Mouse (Mus musculus) CD4-positive, CD25-positive, alpha-beta regulatory T cell, adult 4 months (primary cell): ENCODE results near the gene Miox. TPM values are rescaled to one million over a fixed set of nuclear protein-coding genes. Genes with fewer than 3 reads are reported as not detected.

Source experiments
- ATAC-seq: one replicate; pipeline ENCODE4 v1.8.0; 2017
- polyA plus RNA-seq, 2 experiments: library from polyadenylated mRNA; unstranded; fragments of 100-300 nt; shearing (Covaris generic); gene quantifications; one replicate each; pipeline ENCODE4 v1.2.1; 2017

The Miox gene
- polyA plus RNA-seq: not detected

GRCm38 (mm10) chr15:89334271-89334670 is at the start of gene Miox:
Miox (plus strand) TSS chr15:89334398.
- no peak for ATAC-seq

DNA sequence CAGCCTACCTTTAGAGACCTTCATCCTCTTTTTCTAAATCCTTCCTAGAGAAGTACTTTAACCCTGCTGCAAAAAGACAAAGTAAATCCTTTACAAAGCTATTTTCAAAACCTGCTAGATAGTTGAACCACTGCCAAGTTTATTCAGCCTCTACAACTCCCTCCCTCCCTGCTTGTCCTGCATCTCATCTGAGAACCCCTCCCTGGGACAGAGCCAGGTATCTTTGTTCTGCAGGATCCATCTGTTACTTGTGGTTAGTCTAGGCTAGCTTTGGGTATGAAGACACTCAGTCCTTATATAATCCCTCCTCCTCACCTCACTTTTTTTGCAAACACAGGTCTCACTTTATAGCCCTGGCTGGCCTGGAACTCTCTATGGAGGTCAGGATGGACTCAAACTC is 49.2 kb upstream of the Miox start:
- ATAC-seq: no peak

DNA sequence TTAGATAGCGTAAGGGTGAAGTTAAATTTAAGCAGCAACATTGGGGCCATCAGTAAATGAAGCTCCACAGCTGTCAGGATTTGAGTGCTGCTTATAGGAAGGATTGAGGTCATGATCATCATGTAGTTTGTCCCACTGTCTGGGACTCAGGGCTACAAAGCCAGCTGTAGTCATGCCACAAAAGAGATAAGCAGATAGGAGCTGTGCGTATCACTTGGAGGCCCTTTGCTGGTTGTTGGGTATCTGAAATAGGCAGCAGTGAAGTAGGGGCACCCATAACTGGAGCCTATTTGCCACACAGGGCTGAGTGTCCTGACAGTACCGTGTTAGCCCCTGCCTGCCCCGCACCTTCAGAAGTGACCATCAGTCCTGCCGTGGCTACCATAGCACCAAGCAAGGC is 48.7 kb upstream of the Miox start:
- no peak for ATAC-seq

DNA sequence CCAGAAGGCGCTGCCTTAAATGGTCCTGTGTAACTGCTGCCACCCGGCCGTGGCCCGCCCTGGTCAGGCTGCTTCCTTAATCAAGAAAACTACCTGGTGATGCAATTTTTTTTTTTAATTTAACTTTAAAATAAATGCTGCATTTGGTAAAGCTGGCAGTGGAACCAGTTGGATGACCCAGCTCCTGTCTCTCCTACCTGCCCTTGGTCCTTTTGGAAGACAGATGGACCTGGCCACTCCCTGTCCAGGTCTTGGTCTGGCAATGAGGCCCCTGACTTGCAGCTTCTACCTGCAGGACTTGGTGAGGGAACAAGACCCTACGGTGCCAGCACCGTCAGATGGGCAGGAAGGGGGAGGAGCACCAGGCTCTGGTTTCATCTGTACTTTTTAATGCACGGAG is 48.1 kb upstream of the Miox start:
- peak; percentile 42 for ATAC-seq

DNA sequence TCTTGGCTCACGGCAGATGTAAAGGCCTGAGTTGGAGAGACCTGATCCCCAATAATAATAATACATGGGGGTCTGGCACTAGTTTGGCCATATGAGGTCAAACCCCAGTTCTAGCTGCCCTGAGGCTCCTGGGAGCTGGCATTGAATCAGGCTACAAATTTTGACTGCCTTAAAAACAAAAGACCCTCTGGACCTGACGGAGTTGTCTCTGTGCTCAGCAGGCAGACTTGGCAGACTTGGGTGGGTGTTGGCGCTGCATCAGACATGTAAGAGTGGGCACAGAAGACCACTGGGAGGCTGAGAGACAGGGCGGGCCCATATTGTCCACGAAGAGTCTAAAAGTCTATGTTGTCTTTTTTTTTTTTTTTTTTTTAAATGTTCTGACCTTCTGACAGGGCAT is 47.6 kb upstream of the Miox start:
- no peak for ATAC-seq

GRCm38 (mm10) chr15:89288227-89288767 is 45.9 kb upstream of the Miox start:
- ATAC-seq: no peak

DNA sequence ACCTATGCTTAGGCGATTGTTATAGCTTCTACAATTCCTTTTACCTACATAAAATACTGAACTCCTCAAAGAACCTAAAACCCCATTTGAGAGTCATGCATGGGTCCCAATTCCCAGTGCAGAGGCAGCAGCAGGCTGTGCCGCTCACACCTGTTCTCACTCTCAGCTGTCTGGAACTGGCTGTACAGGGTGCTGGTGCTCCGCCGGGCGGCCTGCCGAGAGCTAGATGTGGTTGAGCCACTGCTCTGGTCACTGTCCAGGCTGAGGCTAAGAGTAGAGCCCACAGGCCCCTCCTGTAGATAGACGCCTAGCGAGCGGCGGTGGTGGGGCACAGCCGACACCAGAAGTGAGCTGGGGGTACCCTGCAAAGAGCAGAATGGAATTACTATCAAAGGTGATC is 44.7 kb upstream of the Miox start:
- no peak for ATAC-seq

- ATAC-seq: no peak
These were observed 42.7 kb upstream of the Miox start for GRCm38 (mm10) chr15:89291521-89291920.

- ATAC-seq: no peak
These were observed 41.4 kb upstream of the Miox start for GRCm38 (mm10) chr15:89292795-89293194.

GRCm38 (mm10) chr15:89293778-89294177 is 40.4 kb upstream of the Miox start:
- ATAC-seq: no peak

GRCm38 (mm10) chr15:89295580-89296165 is 38.5 kb upstream of the Miox start:
- no peak for ATAC-seq

DNA sequence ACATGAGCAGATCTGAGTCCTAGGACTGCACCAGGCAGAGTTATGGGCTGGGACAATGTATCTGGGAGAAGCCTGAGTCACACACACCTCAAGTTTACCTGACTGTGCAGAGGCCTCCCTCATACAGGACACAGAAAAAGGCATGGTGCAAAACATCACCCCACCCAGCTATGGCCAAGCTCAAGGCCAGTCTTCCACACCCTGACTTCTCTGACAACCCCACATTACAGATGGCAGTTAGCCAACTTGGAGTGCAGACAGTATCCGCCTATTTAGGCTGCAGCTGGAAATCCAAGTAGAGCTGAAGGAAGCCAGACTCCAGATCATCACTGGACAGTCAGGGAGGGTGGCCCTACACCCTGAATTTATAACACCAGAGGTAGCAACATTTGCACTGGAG is 37.7 kb upstream of the Miox start:
- ATAC-seq: no peak

- no peak for ATAC-seq
These were observed 36.5 kb upstream of the Miox start for GRCm38 (mm10) chr15:89297695-89298094.

GRCm38 (mm10) chr15:89300180-89300579 is 34.0 kb upstream of the Miox start:
- ATAC-seq: no peak

DNA sequence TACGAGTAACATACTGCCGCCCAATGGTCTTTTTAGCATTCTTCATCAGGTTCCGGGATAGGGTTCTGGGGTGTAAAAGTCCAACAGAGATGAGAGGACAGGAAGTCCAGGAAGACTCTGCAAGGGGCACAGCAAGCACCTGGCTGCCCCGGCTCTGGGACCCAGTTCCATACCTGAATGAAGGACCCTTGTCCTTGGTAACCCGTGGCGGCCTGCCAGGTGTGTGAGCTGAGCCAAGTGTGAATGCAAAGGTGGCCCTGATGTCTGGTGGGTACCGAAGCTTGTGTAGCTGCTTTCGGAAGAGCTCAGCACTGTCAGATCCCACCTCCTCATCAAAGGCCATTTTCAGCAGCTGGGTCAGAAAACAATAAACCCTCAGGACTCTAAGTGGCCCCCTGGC is 33.6 kb upstream of the Miox start:
- no peak for ATAC-seq

- ATAC-seq: no peak
These were observed 28.2 kb upstream of the Miox start for GRCm38 (mm10) chr15:89305966-89306365.

GRCm38 (mm10) chr15:89307461-89307860 is 26.7 kb upstream of the Miox start:
- no peak for ATAC-seq

DNA sequence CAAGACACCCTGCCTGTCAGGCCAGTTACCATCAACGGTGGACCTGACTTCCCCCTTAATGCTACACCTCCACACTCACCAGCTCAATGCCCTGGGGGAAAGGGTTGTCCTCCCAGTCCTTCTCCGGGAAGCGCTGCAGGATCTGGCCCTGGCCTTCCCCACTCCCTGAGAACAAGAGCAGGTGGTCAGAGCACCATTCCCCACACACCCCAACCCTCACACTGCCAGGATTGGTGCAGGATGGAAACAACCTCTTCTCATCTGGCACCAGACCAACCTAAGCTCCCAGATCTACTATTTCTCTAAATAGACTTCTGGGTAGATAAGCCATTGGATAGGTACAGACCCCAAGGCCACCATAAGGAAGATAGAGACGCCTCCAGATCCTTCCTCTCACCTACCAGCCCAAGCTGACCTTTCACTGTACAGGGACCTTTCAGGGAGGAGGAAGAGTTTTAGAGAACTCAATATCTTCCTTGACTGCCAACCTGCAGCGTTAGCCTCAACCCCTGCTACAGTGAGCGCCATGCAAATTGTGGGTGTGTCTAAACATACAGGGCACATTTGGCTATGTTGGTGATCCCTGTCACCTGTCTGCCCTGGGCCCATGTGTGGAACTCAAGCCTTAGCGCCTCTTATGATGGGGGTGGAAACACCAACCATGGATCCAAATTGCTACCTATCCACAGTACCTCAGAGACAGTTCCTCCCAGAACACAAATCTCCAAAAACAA is 25.6 kb upstream of the Miox start:
- no peak for ATAC-seq

- ATAC-seq: peak; percentile 93
These were observed 24.2 kb upstream of the Miox start for GRCm38 (mm10) chr15:89309962-89310498.

DNA sequence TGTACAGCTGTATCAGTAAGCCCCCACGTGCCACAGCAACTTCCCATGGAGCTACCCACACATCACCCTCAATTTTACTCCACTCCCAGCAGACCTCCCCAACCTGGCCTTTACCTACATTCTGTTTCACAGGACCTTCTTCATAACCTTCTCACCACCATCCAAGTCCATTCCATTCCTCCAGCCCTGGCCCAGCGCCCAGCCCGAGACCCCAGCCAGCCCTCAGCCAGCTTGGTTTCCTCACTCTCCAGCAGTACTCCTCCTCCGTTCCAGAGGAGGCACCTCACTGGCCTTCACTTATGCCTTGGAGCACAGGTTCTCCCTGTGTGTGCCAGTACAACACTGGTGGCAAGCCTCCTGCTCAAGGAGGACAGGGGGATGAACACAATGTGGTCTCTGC is 20.8 kb upstream of the Miox start:
- no peak for ATAC-seq

- no peak for ATAC-seq
These were observed 20.1 kb upstream of the Miox start for GRCm38 (mm10) chr15:89314107-89314506.

- no peak for ATAC-seq
These were observed 19.5 kb upstream of the Miox start for GRCm38 (mm10) chr15:89314511-89315189.

DNA sequence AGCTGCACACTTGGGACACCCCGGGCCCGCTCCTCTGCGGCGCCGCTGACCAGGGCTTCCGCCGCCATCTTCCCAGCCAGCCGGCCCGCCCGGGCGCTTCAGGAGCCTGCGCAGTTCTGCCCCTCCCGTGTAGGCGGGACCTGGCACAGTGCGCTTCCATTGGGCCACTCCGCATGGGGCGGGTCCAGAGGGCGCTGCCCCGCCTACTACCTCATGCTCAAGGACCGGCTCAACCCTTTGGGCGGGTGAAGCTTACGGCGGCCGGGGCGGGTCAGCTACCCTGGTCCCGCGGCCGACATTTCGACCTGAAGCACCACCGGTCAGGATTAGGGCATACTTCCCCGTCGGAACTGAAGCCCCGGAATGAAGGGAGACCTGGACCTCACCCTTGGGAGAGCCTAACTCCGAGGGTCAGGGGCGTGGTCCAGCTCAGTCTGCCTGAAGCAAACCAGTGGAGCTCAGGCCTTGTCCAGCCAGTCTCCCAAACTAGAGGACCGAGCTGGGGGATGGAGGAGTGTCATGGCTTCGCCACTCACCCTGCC is 18.9 kb upstream of the Miox start, which contains the start of gene Sbf1:
Gene Sbf1 (minus strand): TSS at position 122 of the 542 bp plus-strand sequence.
- ATAC-seq: peak; percentile 93
